Comparison of ENCODE assay signal across 12 mouse cellular contexts in the genomic region with DNA sequence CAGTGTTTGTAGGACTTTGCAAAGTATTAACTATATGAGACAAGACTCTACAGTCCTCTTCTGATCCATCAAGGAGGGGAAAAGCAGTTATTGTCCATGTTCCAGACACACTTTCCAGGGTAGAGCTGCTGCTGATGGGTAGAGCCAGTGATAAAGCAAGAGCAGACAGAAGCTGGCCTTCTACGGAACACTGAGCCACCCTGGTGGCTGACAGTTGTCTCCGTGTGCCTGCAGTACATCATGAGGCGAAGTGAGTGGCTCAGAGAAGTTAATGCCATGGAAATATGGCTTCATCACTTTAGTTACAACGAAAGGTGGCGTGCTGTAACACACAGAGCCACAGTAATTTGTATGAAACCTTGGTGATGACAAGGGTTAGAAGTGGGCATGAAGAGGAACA. TPM values are rescaled to one million over a fixed set of nuclear protein-coding genes. Genes with fewer than 3 reads are reported as not detected.
DNase-seq lines count a peak whose midpoint lies in the region; ATAC-seq and TF ChIP-seq lines count a peak whose summit lies in the region.
"Had no signal": no experiment of that assay in that cellular context is flagged by ENCODE, and none has a peak within 500 bp of the region (broad histone marks: within the 10 kb centered on the region; RNA-seq: fewer than 3 reads in every experiment).

No protein-coding gene starts in this region.

- ATAC-seq in liver, embryonic 14.5 days (ENCODE audit: insufficient read depth) = no peak
- no peak for ATAC-seq in stomach, postnatal 0 days (ENCODE audit: low FRiP score, low TSS enrichment)
- ATAC-seq: inflammation-experienced regulatory T-cells, adult 6 months had no signal

- H3K4me2 ChIP-seq in liver, embryonic 14.5 days (ENCODE audit: low read depth) = no peak overlapping the region
- H3K4me2 ChIP-seq in stomach, postnatal 0 days (replicated peaks; ENCODE audit: low read depth) = no peak overlapping the region
- H3K4me2 ChIP-seq: liver, embryonic 15.5 days had no signal

- no peak for DNase-seq in gastrocnemius, adult 2 months
- no peak for DNase-seq in gastrocnemius, postnatal 10 days
- no peak for DNase-seq in liver, embryonic 14.5 days (ENCODE audit: low read depth in 3 of 3, low spot score in 3 of 3)
- DNase-seq in liver = no peak
- peak; percentile 45 for DNase-seq in thymus, postnatal 14 days
- DNase-seq in thymus, adult 18-20 months = no peak
- DNase-seq in stomach, postnatal 0 days (ENCODE audit: low spot score) = no peak
- no peak for DNase-seq in layer of hippocampus, adult 8-10 months (ENCODE audit: low spot score in 2 of 2)

- WGBS in liver, embryonic 14.5 days (ENCODE audit: insufficient replicate concordance) = 48% methylated on average over 5 of the region's 5 CpGs
- WGBS in stomach, postnatal 0 days = 77% methylated on average over 5 of the region's 5 CpGs

- H3K4me3 ChIP-seq in gastrocnemius, adult 2 months = no peak overlapping the region
- no peak overlapping the region for H3K4me3 ChIP-seq in liver, embryonic 14.5 days (ENCODE audit: insufficient read depth in 1 of 2, low read depth in 2 of 2, low read length in 2 of 2)
- H3K4me3 ChIP-seq in stomach, postnatal 0 days (ENCODE audit: low read depth, low read length) = no peak overlapping the region
- H3K4me3 ChIP-seq: liver, embryonic 15.5 days had no signal

- intact Hi-C loops in gastrocnemius, adult 2 months (cut with DNase I) = loop anchor here (5.0 kb wide), 1 partner anchor 67 kb away; no protein-coding TSS in a partner anchor

- H3K36me3 ChIP-seq in liver, embryonic 14.5 days (replicated peaks; ENCODE audit: control insufficient read depth, insufficient read depth, low read depth) = no peaks in the 10 kb centered on the region
- H3K36me3 ChIP-seq in stomach, postnatal 0 days (ENCODE audit: control insufficient read depth, insufficient read depth, low read length) = no peaks in the 10 kb centered on the region
- H3K36me3 ChIP-seq: liver, embryonic 15.5 days had no signal

- H3K9me3 ChIP-seq in liver, embryonic 14.5 days (ENCODE audit: control insufficient read depth, low read length) = no peaks in the 10 kb centered on the region
- H3K9me3 ChIP-seq in stomach, postnatal 0 days (ENCODE audit: control insufficient read depth, low read length) = no peaks in the 10 kb centered on the region
- H3K9me3 ChIP-seq: liver, embryonic 15.5 days had no signal

- H3K9ac ChIP-seq in liver, embryonic 14.5 days (replicated peaks) = no peak overlapping the region
- no peak overlapping the region for H3K9ac ChIP-seq in stomach, postnatal 0 days (ENCODE audit: low read length)
- H3K9ac ChIP-seq: liver, embryonic 15.5 days had no signal

- TF ChIP-seq CTCF in gastrocnemius, adult 2 months (IDR thresholded peaks at IDR 0.05) = 0 out of 2 replicates have a peak, but pooled peaks have one; percentile 10
- TF ChIP-seq CTCF in liver, embryonic 14.5 days (IDR thresholded peaks at IDR 0.05; ENCODE audit: low read depth) = peak; percentile 35; the same call in 1 of the 2 replicates
- TF ChIP-seq CTCF in stomach, postnatal 0 days (IDR thresholded peaks at IDR 0.05; ENCODE audit: low read depth) = peak; percentile 67

- H3K4me1 ChIP-seq in liver, embryonic 14.5 days (replicated peaks; ENCODE audit: control insufficient read depth in 2 of 2, insufficient read depth in 2 of 2, low read length in 1 of 2) = no peaks in the 10 kb centered on the region
- H3K4me1 ChIP-seq in stomach, postnatal 0 days (replicated peaks; ENCODE audit: control insufficient read depth, insufficient read depth) = no peaks in the 10 kb centered on the region
- H3K4me1 ChIP-seq: liver, embryonic 15.5 days had no signal

- H3K27ac ChIP-seq in gastrocnemius, adult 2 months = no peak overlapping the region
- H3K27ac ChIP-seq in liver, embryonic 14.5 days = no peak overlapping the region
- no peak overlapping the region for H3K27ac ChIP-seq in stomach, postnatal 0 days (replicated peaks)
- H3K27ac ChIP-seq: liver, embryonic 15.5 days had no signal

- TF ChIP-seq EP300 in liver, embryonic 14.5 days (IDR thresholded peaks at IDR 0.05; ENCODE audit: low read depth) = no peak
- TF ChIP-seq EP300 in stomach, postnatal 0 days (optimal IDR thresholded peaks at IDR 0.05) = no peak

- no peaks in the 10 kb centered on the region for H3K27me3 ChIP-seq in liver, embryonic 14.5 days (ENCODE audit: control insufficient read depth, insufficient read depth, low read length)
- H3K27me3 ChIP-seq in stomach, postnatal 0 days (ENCODE audit: control insufficient read depth, insufficient read depth, low read length) = no peaks in the 10 kb centered on the region
- H3K27me3 ChIP-seq: liver, embryonic 15.5 days had no signal

RNA-seq across cellular contexts. Expression of a gene that starts 7.4 kb away (rescaled TPM):
- total RNA-seq in gastrocnemius, adult 2 months (2021) = 1 to 10 TPM; 4.0 to 5.4 TPM
- not detected for total RNA-seq in gastrocnemius, postnatal 10 days (2021)
- polyA plus RNA-seq in liver, embryonic 14.5 days (2012; rRNA removed) = 0.09 and 0.23 TPM in 2 replicates
- 0.14 TPM in 1 of 2 replicates, not detected in the other for polyA plus RNA-seq in liver, embryonic 14.5 days (2014; fragmentation: Nextera tagmentation; extraction: Ambion mirVana)
- 312 and 346 TPM in 2 replicates for polyA plus RNA-seq in stomach, postnatal 0 days (2015; fragmentation: Nextera tagmentation; extraction: Ambion mirVana)
- total RNA-seq in layer of hippocampus, adult 8-10 months (2022) = 1 to 10 TPM in 1 of 4 experiments, under 1 TPM in 2, not detected in 1; 0.76 to 1.3 (median 0.87) TPM
- total RNA-seq: common myeloid progenitor, adult 5-6 weeks; monocyte, adult 5-6 weeks had no signal
- polyA plus RNA-seq: inflammation-experienced regulatory T-cells, adult 6 months had no signal

Comparison
In these comparisons a context has a peak if more than half of its experiments do, and no peak if none do; other contexts are left out.
1. CTCF ChIP-seq: peak in every context shown above with its lines; median percentile 67 in stomach, postnatal 0 days; 35 in liver, embryonic 14.5 days; 10 in gastrocnemius, adult 2 months.